Mouse (Mus musculus) intestine, postnatal 0 days (tissue): Measurements from ENCODE around the gene Gtpbp1. TPM values are rescaled to one million over a fixed set of nuclear protein-coding genes. Genes with fewer than 3 reads are reported as not detected.

Experiments used
- ATAC-seq: fragments of 200-750 bp; cut with Nextera tagmentation; 2 replicates; pipeline ENCODE4 v1.8.0; 2017; ENCODE audit warnings: mild to moderate bottlenecking, moderate TSS enrichment, moderate library complexity
- H3K27ac ChIP-seq: fragments of 300-500 bp; sonication (generic); 2 replicates; pipeline ENCODE4 v1.5.1; 2014; ENCODE audit warnings: mild to moderate bottlenecking, low read depth, low read length, moderate library complexity
- H3K27me3 ChIP-seq: fragments of 300-500 bp; sonication (generic); replicated peaks from 2 replicates; pipeline ENCODE4 v1.6.1; 2014; ENCODE audit warnings: low read length, mixed read lengths; ENCODE audit not compliant: control insufficient read depth, insufficient read depth
- H3K36me3 ChIP-seq: fragments of 300-500 bp; sonication (generic); 2 replicates; pipeline ENCODE4 v1.6.1; 2014; ENCODE audit warnings: mild to moderate bottlenecking, moderate library complexity; ENCODE audit not compliant: control insufficient read depth, insufficient read depth
- H3K4me1 ChIP-seq: fragments of 300-500 bp; sonication (generic); replicated peaks from 2 replicates; pipeline ENCODE4 v1.6.1; 2014; ENCODE audit warnings: antibody characterized with exemption, low read length, mixed read lengths; ENCODE audit not compliant: control insufficient read depth, insufficient read depth
- H3K4me2 ChIP-seq: fragments of 300-500 bp; sonication (generic); replicated peaks from 2 replicates; pipeline ENCODE4 v1.6.1; 2014; ENCODE audit warnings: low read depth, mild to moderate bottlenecking, moderate library complexity
- H3K4me3 ChIP-seq: fragments of 300-500 bp; sonication (generic); 2 replicates; pipeline ENCODE4 v1.5.1; 2014; ENCODE audit warnings: low read depth, low read length
- H3K9ac ChIP-seq: fragments of 300-500 bp; sonication (generic); 2 replicates; pipeline ENCODE4 v1.6.1; 2014; ENCODE audit warnings: mild to moderate bottlenecking, low read depth, low read length
- H3K9me3 ChIP-seq: fragments of 300-500 bp; sonication (generic); 2 replicates; pipeline ENCODE4 v1.6.1; 2016; ENCODE audit warnings: mixed run types; ENCODE audit not compliant: control insufficient read depth
- CTCF ChIP-seq: sonication (generic); IDR thresholded peaks from 2 replicates; pipeline ENCODE4 v1.5.1; 2016; ENCODE audit warnings: low read depth, mild to moderate bottlenecking, control low read depth, antibody characterized with exemption, moderate library complexity
- WGBS: fragments of 180-500 bp; shearing (Covaris S2); extraction: QIAGEN DNeasy Blood & Tissue Kit; methylation state at CpG from one replicate; pipeline ENCODE4 v1.1.7; 2014; 5-methylcytosine and 5-hydroxymethylcytosine counted together
- polyA plus RNA-seq: library from polyadenylated mRNA; unstranded; fragments of >200 nt; fragmentation: Nextera tagmentation; extraction: Ambion mirVana; gene quantifications from 2 replicates; pipeline ENCODE4 v1.2.1, GENCODE M21; 2015

Gene Gtpbp1
- polyA plus RNA-seq, result 15.0 and 15.3 TPM in 2 replicates

DNA sequence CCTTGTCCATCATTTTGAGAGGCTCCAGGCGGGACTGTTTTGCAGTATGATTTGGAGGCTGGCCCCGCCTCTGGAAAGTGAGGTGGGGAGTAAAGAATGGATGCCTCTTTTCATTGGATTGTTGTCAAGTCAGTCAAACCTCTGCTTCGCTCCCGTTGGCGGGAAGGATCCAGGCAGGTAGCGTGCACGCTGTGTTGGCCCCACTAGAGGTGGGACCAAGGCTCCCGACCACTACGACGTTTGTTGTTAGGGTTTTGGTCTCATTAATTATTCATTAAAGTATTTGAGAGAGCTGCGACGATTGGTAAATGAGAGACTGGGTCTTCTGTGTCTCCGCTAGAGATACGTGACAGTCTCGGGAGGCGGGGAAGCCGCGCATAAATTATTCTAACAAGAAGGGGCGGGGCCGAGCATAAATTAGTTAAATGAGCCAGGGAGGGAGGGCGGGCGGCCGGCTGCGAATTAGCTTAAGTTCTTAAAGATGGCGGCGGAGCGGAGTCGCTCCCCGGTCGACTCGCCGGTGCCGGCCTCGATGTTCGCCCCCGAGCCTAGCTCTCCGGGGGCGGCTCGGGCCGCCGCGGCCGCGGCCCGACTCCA lies at the start of gene Gtpbp1:
TSS of gene Gtpbp1 (plus strand) at position 420 of the 597 bp plus-strand sequence.
- peak; percentile 93 for ATAC-seq
- under 1% methylated on average over 45 of the region's 45 CpGs for WGBS
- Histone ChIP-seq H3K4me2 (peak within 1 kb of the TSS; percentile 96), H3K27ac (peak within 1 kb of the TSS; percentile 91), H3K27me3 (no peaks in the 10 kb centered on the region), H3K4me3 (peak within 1 kb of the TSS; percentile 93), H3K9me3 (no peaks in the 10 kb centered on the region), H3K36me3 (no peaks in the 10 kb centered on the region), H3K9ac (peak within 1 kb of the TSS; percentile 92), H3K4me1 (peaks cover 14% of the 10 kb centered on the region)
- TF ChIP-seq CTCF, result no peak

DNA sequence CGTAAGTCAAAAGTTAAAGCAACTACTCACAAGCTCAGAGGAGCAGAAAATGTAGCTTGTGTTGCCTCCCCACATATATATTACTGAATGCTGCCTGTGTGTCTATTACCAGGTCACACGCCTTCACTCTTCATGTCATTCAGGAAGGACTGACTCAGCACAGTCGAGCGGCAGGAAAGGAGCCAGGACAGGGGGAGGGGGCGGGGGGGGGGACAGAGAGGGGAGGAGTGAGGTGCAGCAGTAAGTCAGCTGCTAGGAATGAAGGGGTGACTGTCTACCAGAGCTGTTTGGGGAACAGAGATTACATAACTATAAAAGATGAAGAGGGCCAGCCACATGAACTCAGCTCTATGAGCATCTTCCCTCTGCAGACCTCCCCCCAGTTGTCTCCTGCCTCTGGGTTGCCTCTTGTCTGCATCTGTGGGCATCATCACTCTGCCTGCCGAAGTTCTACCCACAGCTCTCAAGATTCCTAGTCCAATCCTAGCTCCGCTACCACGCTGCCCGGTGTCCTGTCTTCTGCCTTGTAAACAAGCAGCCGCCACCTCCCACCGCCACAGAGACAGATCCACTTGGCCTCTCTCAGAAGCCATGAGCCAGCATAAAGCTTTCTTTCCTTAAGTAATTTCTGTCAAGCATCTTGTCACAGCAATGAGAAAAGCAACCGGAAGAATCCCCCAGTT lies 49.4 kb upstream of the Gtpbp1 start:
- no peak overlapping the region for H3K4me2 ChIP-seq
- no peaks in the 10 kb centered on the region for H3K27me3 ChIP-seq
- no peak overlapping the region for H3K9ac ChIP-seq
- H3K4me1 ChIP-seq, result no peaks in the 10 kb centered on the region
- no peak for ATAC-seq
- H3K9me3 ChIP-seq, result no peaks in the 10 kb centered on the region
- 61% methylated on average over 12 of the region's 12 CpGs for WGBS
- no peak overlapping the region for H3K27ac ChIP-seq
- no peaks in the 10 kb centered on the region for H3K36me3 ChIP-seq
- TF ChIP-seq CTCF, result no peak
- no peak overlapping the region for H3K4me3 ChIP-seq

DNA sequence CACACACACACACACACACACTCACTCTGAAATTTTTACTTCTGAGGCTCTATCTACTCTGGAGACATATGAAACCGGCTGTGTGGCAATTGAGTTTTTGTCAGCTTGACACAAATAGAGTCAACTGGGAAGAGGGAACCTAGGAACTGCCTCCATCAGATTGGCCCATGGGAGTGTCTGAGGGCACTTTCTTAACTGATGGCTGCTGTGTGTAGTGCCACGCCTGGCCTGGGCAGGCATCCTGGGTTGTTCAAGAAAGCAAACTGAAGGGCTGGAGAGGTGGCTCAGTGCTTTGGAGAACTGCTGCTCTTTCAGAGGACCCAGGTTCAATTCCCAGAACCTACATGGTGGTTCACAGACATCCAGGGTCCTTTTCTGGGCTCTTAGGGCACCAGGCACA lies 45.2 kb upstream of the Gtpbp1 start:
- H3K36me3 ChIP-seq, result no peaks in the 10 kb centered on the region
- 69% methylated on average over 2 of the region's 2 CpGs for WGBS
- no peaks in the 10 kb centered on the region for H3K9me3 ChIP-seq
- H3K4me2 ChIP-seq, result no peak overlapping the region
- no peaks in the 10 kb centered on the region for H3K4me1 ChIP-seq
- no peak overlapping the region for H3K9ac ChIP-seq
- TF ChIP-seq CTCF, result no peak
- no peak for ATAC-seq
- H3K27ac ChIP-seq, result no peak overlapping the region
- H3K27me3 ChIP-seq, result no peaks in the 10 kb centered on the region
- H3K4me3 ChIP-seq, result no peak overlapping the region

DNA sequence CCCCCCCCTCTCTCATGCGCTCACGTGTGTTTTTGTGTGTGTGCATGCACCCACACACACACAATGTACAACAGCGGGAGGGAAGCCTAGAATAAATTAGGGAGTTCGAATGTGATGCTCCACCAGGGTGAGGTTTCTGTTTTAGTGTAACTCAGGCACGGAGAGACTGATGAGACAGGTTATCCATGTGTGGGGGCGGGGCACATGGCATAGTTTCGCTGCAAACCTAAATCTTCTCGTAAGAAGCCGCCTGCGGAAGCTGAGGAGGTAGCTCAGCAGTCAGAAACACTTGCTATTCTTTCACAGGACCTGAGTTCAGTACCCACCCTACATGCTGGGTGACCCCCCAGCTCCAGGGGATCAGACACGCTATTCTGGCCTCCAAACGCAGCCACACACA lies 42.5 kb upstream of the Gtpbp1 start:
- Histone ChIP-seq H3K4me2 (no peak overlapping the region), H3K4me3 (no peak overlapping the region), H3K27ac (no peak overlapping the region), H3K36me3 (no peaks in the 10 kb centered on the region), H3K4me1 (no peaks in the 10 kb centered on the region), H3K27me3 (no peaks in the 10 kb centered on the region), H3K9ac (no peak overlapping the region), H3K9me3 (no peaks in the 10 kb centered on the region)
- no peak for ATAC-seq
- 89% methylated on average over 12 of the region's 12 CpGs for WGBS
- no peak for TF ChIP-seq CTCF

DNA sequence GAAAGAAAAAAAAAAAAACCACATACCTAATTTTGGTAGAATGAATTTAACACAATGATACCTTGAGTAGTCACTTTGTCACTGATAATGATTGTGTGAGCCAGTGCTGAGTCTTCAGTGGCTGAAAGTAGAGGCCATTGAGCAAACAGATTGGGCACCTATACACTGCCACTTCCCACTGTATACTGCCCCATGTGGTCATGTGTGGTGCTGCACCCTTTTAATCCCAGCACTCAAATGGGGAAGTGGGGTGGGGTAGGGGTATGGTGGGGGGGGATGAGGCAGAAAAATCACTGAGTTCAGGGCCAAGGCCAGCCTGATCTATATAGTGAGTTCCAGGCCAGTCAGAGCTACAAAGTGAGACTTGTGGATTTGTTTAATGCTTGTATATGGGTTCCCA lies 40.1 kb upstream of the Gtpbp1 start:
- H3K9ac ChIP-seq, result no peak overlapping the region
- H3K27ac ChIP-seq, result no peak overlapping the region
- H3K27me3 ChIP-seq, result no peaks in the 10 kb centered on the region
- ATAC-seq, result no peak
- no peak overlapping the region for H3K4me2 ChIP-seq
- no peak overlapping the region for H3K4me3 ChIP-seq
- H3K36me3 ChIP-seq, result no peaks in the 10 kb centered on the region
- no peaks in the 10 kb centered on the region for H3K9me3 ChIP-seq
- TF ChIP-seq CTCF, result peak; percentile 75
- no peaks in the 10 kb centered on the region for H3K4me1 ChIP-seq

DNA sequence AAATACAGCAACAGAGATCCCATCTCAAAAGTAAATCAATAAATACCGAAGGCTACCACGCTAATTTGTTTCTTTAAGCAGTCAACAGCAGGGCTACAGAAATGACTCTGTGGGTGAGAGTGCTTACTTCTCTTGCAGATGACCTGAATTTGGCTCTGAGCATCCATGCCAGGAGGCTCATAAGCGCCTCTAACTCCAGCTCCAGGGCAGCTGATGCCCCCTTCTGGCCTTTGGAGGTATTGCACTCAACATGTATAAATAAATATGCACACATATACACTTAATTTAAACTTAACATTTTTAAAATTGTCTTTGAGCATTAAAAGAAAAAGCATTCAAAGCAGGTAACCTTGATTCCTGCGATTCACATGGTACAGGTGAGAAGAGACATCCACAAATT lies 39.2 kb upstream of the Gtpbp1 start:
- Histone ChIP-seq H3K4me1 (no peaks in the 10 kb centered on the region), H3K27me3 (no peaks in the 10 kb centered on the region), H3K36me3 (no peaks in the 10 kb centered on the region), H3K4me3 (no peak overlapping the region), H3K27ac (no peak overlapping the region), H3K4me2 (no peak overlapping the region), H3K9me3 (no peaks in the 10 kb centered on the region), H3K9ac (no peak overlapping the region)
- WGBS, result 73% methylated on average over 4 of the region's 4 CpGs
- peak; percentile 63 for TF ChIP-seq CTCF
- no peak for ATAC-seq
